Mouse (Mus musculus) pancreas, adult 10 weeks (tissue): ENCODE results near the gene Epn1. TPM values are rescaled to one million over a fixed set of nuclear protein-coding genes. Genes with fewer than 3 reads are reported as not detected.

Experiments used
- polyA plus RNA-seq: library from polyadenylated mRNA; stranded (reverse); fragments of 350-450 nt; fragmentation: Illumina TruSeq; extraction: RNeasy Lipid Tissue Mini Kit (QIAGEN cat#74804); gene quantifications from one replicate; pipeline ENCODE4 v1.2.3, GENCODE M21; 2015; ENCODE audit warnings: low read depth, low replicate concordance; ENCODE audit not compliant: insufficient read depth

Epn1 gene
- 53.1 TPM for polyA plus RNA-seq

GRCm38 (mm10) chr7:5080010-5080751 lies at the start of gene Epn1:
TSS of gene Epn1 (plus strand) at chr7:5080235.

GRCm38 (mm10) chr7:5033818-5034217 lies 46.2 kb upstream of the Epn1 start, which contains the start of gene 4632433K11Rik:
TSS of gene 4632433K11Rik (plus strand) at chr7:5034118.

GRCm38 (mm10) chr7:5038109-5038732 lies 41.8 kb upstream of the Epn1 start, which contains the start of gene Zfp784:
TSS of gene Zfp784 (minus strand) at chr7:5038446.

GRCm38 (mm10) chr7:5051193-5052192 lies 28.5 kb upstream of the Epn1 start, which contains the start of gene Zfp580:
TSS of gene Zfp580 (plus strand) at chr7:5051538.

GRCm38 (mm10) chr7:5061774-5062359 lies 18.2 kb upstream of the Epn1 start, which contains the start of gene U2af2:
TSS of gene U2af2 (plus strand) at chr7:5062143.

GRCm38 (mm10) chr7:5116850-5117249 lies 36.8 kb downstream of the Epn1 start, which contains the start of gene Rfpl4:
TSS of gene Rfpl4 (minus strand) at chr7:5116950.

GRCm38 (mm10) chr7:5125549-5126406 lies 45.7 kb downstream of the Epn1 start, which contains the start of gene Rasl2-9:
TSS of gene Rasl2-9 (minus strand) at chr7:5125950.

Other genes starting within 250 kb of the Epn1 start
- gene Shisa7, start 235.5 kb upstream of the Epn1 start, polyA plus RNA-seq, result 0.30 TPM
- gene Isoc2b, start 210.0 kb upstream of the Epn1 start, polyA plus RNA-seq, result 12.2 TPM
- 9.6 TPM for gene Isoc2a, start 203.1 kb upstream of the Epn1 start, polyA plus RNA-seq
- not detected for gene Gm36210, start 173.7 kb upstream of the Epn1 start, polyA plus RNA-seq
- gene Zfp628, start 165.0 kb upstream of the Epn1 start, polyA plus RNA-seq, result 1.4 TPM
- gene Nat14, start 158.2 kb upstream of the Epn1 start, polyA plus RNA-seq, result 4.6 TPM
- 1.2 TPM for gene Ssc5d, start 154.4 kb upstream of the Epn1 start, polyA plus RNA-seq
- not detected for gene Sbk2, start 115.8 kb upstream of the Epn1 start, polyA plus RNA-seq
- gene Sbk3, start 109.1 kb upstream of the Epn1 start, polyA plus RNA-seq, result not detected
- gene Zfp579, start 84.1 kb upstream of the Epn1 start, polyA plus RNA-seq, result 41.7 TPM
- gene Zfp524, start 65.8 kb upstream of the Epn1 start, polyA plus RNA-seq, result 7.4 TPM
- 6.8 TPM for gene Fiz1, start 65.5 kb upstream of the Epn1 start, polyA plus RNA-seq
- not detected for gene Gm44973, start 64.7 kb upstream of the Epn1 start, polyA plus RNA-seq
- 5.3 TPM for gene Zfp865, start 59.9 kb upstream of the Epn1 start, polyA plus RNA-seq
- gene Ccdc106, start 59.7 kb upstream of the Epn1 start, polyA plus RNA-seq, result not detected
- gene 4632433K11Rik, start 46.1 kb upstream of the Epn1 start, polyA plus RNA-seq, result not detected
- gene Zfp784, start 41.8 kb upstream of the Epn1 start, polyA plus RNA-seq, result 0.63 TPM
- 2.1 TPM for gene Zfp580, start 28.7 kb upstream of the Epn1 start, polyA plus RNA-seq
- gene U2af2, start 18.1 kb upstream of the Epn1 start, polyA plus RNA-seq, result 46.4 TPM
- not detected for gene Rfpl4, start 36.7 kb downstream of the Epn1 start, polyA plus RNA-seq
- gene Rasl2-9, start 45.7 kb downstream of the Epn1 start, polyA plus RNA-seq, result not detected
- gene Vmn1r55, start 69.4 kb downstream of the Epn1 start, polyA plus RNA-seq, result not detected
- not detected for gene Vmn1r56, start 116.5 kb downstream of the Epn1 start, polyA plus RNA-seq
- gene Vmn1r57, start 138.3 kb downstream of the Epn1 start, polyA plus RNA-seq, result not detected